Mouse (Mus musculus) forebrain, embryonic 14.5 days (tissue): ENCODE measurements around the gene Setd1a. TPM values are rescaled to one million over a fixed set of nuclear protein-coding genes. Genes with fewer than 3 reads are reported as not detected.

Experiments
- ATAC-seq: fragments of 200-750 bp; cut with Nextera tagmentation; 2 replicates; pipeline ENCODE4 v1.8.0; 2017; ENCODE audit warnings: mild to moderate bottlenecking, moderate library complexity
- DNase-seq: peaks from one replicate; pipeline ENCODE4 v3.0.0-alpha.2; 2015; ENCODE audit warnings: low spot score
- H3K27ac ChIP-seq: fragments of 300-500 bp; sonication (generic); 2 replicates; pipeline ENCODE4 v1.5.1; 2014; ENCODE audit warnings: low read depth, mild to moderate bottlenecking, control low read depth, low read length, moderate library complexity
- H3K27me3 ChIP-seq: fragments of 300-500 bp; sonication (generic); replicated peaks from 2 replicates; pipeline ENCODE4 v1.6.1; 2014; ENCODE audit warnings: low read length, control low read depth, mixed read lengths; ENCODE audit not compliant: control insufficient read depth, insufficient read depth
- H3K36me3 ChIP-seq: fragments of 300-500 bp; sonication (generic); 2 replicates; pipeline ENCODE4 v1.6.1; 2014; ENCODE audit warnings: low read length, control low read depth; ENCODE audit not compliant: control insufficient read depth, insufficient read depth
- H3K4me1 ChIP-seq: fragments of 300-500 bp; sonication (generic); 2 replicates; pipeline ENCODE4 v1.6.1; 2014; ENCODE audit warnings: antibody characterized with exemption, low read length, control low read depth; ENCODE audit not compliant: control insufficient read depth, insufficient read depth
- H3K4me2 ChIP-seq: fragments of 300-500 bp; sonication (generic); 2 replicates; pipeline ENCODE4 v1.6.1; 2014; ENCODE audit warnings: mild to moderate bottlenecking, control low read depth, low read length
- H3K4me3 ChIP-seq: fragments of 300-500 bp; sonication (generic); 2 replicates; pipeline ENCODE4 v1.5.1; 2014; ENCODE audit warnings: low read depth, low read length, control low read depth
- H3K9ac ChIP-seq: fragments of 300-500 bp; sonication (generic); 2 replicates; pipeline ENCODE4 v1.6.1; 2014; ENCODE audit warnings: mild to moderate bottlenecking, low read length, control low read depth, moderate library complexity
- H3K9me3 ChIP-seq: fragments of 300-500 bp; sonication (generic); replicated peaks from 2 replicates; pipeline ENCODE4 v1.6.1; 2016; ENCODE audit warnings: low read length, control low read depth, mixed read lengths; ENCODE audit not compliant: control insufficient read depth
- WGBS: fragments of 180-500 bp; shearing (Covaris S2); extraction: QIAGEN DNeasy Blood & Tissue Kit; methylation state at CpG from one replicate; pipeline ENCODE4 v1.1.7; 2014; 5-methylcytosine and 5-hydroxymethylcytosine counted together
- polyA plus RNA-seq: library from polyadenylated mRNA; unstranded; fragments of >200 nt; fragmentation: Nextera tagmentation; extraction: Ambion mirVana; gene quantifications from 2 replicates; pipeline ENCODE4 v1.2.1, GENCODE M21; 2014

Setd1a gene
- polyA plus RNA-seq, 1 experiment from 2014 or later, result 17.0 TPM

GRCm38 (mm10) chr7:127761026-127761425 is 15.4 kb upstream of the Setd1a start:
- H3K4me3 ChIP-seq, result no peak overlapping the region
- no peak overlapping the region for H3K4me2 ChIP-seq
- no peaks in the 10 kb centered on the region for H3K27me3 ChIP-seq
- no peak overlapping the region for H3K27ac ChIP-seq
- WGBS, result 42% methylated on average over 7 of the region's 7 CpGs
- no peaks in the 10 kb centered on the region for H3K4me1 ChIP-seq
- DNase-seq (peak; percentile 70), ATAC-seq (no peak)
- H3K9ac ChIP-seq, result no peak overlapping the region
- H3K9me3 ChIP-seq, result no peaks in the 10 kb centered on the region
- peaks cover 84% of the 10 kb centered on the region for H3K36me3 ChIP-seq

- Histone ChIP-seq H3K27ac (no peak overlapping the region), H3K4me3 (no peak overlapping the region)
- no peak for ATAC-seq
Observed at GRCm38 (mm10) chr7:127763642-127764041, 12.8 kb upstream of the Setd1a start.

GRCm38 (mm10) chr7:127765756-127766155 is 10.7 kb upstream of the Setd1a start:
- whole genome bisulfite sequencing, result 92% methylated on average over 2 of the region's 2 CpGs
- no peaks in the 10 kb centered on the region for H3K9me3 ChIP-seq
- H3K9ac ChIP-seq, result no peak overlapping the region
- no peak overlapping the region for H3K4me3 ChIP-seq
- H3K4me2 ChIP-seq, result no peak overlapping the region
- no peak for DNase-seq
- H3K27ac ChIP-seq, result no peak overlapping the region
- H3K4me1 ChIP-seq, result peaks cover 18% of the 10 kb centered on the region; the same call in 1 of the 2 replicates
- H3K27me3 ChIP-seq, result no peaks in the 10 kb centered on the region
- ATAC-seq, result no peak
- H3K36me3 ChIP-seq, result peaks cover 65% of the 10 kb centered on the region

More at GRCm38 (mm10) chr7:127763642-127764041, 12.8 kb upstream of the Setd1a start:
- no peaks in the 10 kb centered on the region for H3K27me3 ChIP-seq
- DNase-seq, result no peak
- peaks cover 83% of the 10 kb centered on the region for H3K36me3 ChIP-seq
- H3K4me1 ChIP-seq, result 0 out of 2 replicates have a peak, but pooled peaks cover 1% of the 10 kb centered on the region
- no peak overlapping the region for H3K9ac ChIP-seq
- H3K4me2 ChIP-seq, result no peak overlapping the region
- no peaks in the 10 kb centered on the region for H3K9me3 ChIP-seq
- 94% methylated on average over 4 of the region's 4 CpGs for WGBS

- no peak for DNase-seq
- peaks cover 59% of the 10 kb centered on the region for H3K36me3 ChIP-seq
Observed at GRCm38 (mm10) chr7:127766851-127767609, 9.4 kb upstream of the Setd1a start.

DNA sequence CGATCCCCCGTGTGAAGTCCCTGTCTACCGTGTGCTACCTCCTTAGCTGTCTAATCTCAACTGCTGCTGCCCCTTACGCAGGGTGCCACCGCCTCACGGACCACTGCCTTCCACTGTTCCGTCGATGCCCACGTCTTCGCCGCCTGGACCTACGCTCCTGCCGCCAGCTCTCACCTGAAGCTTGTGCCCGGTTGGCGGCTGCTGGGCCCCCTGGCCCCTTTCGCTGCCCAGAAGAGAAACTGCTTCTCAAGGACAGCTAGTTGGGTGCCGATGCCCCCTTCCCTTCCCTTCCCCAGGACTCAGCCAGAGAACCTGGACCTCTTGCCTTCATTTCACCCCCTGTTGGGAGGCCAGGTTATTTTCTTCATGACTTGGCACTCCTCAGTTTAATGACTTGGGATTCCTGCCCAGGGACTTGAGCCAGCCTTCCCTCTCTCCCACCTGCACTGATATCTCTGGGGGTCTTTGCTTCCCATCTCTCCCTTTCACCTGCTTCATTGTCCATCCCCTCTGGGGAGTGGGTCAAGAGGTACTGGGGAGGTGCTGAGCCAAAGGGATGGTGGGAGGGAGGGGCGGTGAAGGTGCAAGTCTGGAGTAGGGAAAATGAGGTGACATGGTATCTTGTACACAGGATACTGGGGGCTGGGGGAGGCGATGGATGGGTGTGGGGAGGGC is 8.7 kb upstream of the Setd1a start:
- H3K9ac ChIP-seq, result no peak overlapping the region
- H3K27me3 ChIP-seq, result no peaks in the 10 kb centered on the region
- H3K36me3 ChIP-seq, result peaks cover 55% of the 10 kb centered on the region
- ATAC-seq (no peak), DNase-seq (no peak)
- H3K27ac ChIP-seq, result no peak overlapping the region
- no peak overlapping the region for H3K4me3 ChIP-seq
- peaks cover 21% of the 10 kb centered on the region; the same call in 1 of the 2 replicates for H3K4me1 ChIP-seq
- 92% methylated on average over 19 of the region's 19 CpGs for WGBS
- H3K9me3 ChIP-seq, result no peaks in the 10 kb centered on the region
- H3K4me2 ChIP-seq, result no peak overlapping the region

More at GRCm38 (mm10) chr7:127766851-127767609, 9.4 kb upstream of the Setd1a start:
- Histone ChIP-seq H3K4me1 (peaks cover 21% of the 10 kb centered on the region; the same call in 1 of the 2 replicates), H3K4me2 (no peak overlapping the region), H3K4me3 (no peak overlapping the region), H3K27ac (no peak overlapping the region), H3K9ac (no peak overlapping the region), H3K27me3 (no peaks in the 10 kb centered on the region), H3K9me3 (no peaks in the 10 kb centered on the region)
- 82% methylated on average over 17 of the region's 17 CpGs for WGBS
- ATAC-seq, result no peak

DNA sequence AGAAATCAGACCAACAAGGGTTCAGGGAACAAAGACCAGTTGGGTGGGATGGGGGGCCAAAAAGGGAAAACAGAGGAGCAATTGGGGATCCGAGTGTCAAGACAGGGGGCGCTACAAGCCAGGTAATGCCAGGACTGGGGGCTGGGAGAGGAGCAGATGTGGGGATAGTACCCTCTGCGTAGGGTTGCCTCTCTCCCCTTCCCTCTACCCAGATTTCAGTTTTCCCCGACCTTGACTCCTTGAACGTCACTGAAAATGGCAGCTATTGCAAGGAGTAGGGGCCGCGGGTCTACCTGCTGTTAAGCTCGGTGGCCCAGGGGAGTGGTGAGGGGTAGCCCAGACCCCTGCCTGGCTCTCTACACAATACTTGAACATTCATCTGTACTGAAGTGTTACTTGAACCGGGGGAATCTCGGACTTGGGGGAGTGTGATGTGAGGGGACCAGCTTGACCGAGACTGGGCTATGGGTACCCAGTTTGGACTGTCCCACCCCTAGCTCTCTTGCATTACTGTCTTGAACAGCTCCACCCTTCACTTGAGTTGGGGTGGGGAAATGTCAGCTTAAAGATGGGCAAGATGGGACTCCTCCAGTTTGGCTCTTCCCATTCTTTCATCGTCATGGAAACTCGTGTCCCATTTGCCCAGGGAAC is 8.0 kb upstream of the Setd1a start:
- Histone ChIP-seq H3K27ac (no peak overlapping the region), H3K4me3 (no peak overlapping the region), H3K4me2 (peak overlapping the region; percentile 80; the same call in 1 of the 2 replicates), H3K36me3 (peaks cover 50% of the 10 kb centered on the region), H3K4me1 (peaks cover 21% of the 10 kb centered on the region; the same call in 1 of the 2 replicates), H3K27me3 (no peaks in the 10 kb centered on the region), H3K9me3 (no peaks in the 10 kb centered on the region), H3K9ac (no peak overlapping the region)
- no peak; the same call in none of the 2 replicates for ATAC-seq
- no peak for DNase-seq
- WGBS, result 45% methylated on average over 13 of the region's 13 CpGs

DNA sequence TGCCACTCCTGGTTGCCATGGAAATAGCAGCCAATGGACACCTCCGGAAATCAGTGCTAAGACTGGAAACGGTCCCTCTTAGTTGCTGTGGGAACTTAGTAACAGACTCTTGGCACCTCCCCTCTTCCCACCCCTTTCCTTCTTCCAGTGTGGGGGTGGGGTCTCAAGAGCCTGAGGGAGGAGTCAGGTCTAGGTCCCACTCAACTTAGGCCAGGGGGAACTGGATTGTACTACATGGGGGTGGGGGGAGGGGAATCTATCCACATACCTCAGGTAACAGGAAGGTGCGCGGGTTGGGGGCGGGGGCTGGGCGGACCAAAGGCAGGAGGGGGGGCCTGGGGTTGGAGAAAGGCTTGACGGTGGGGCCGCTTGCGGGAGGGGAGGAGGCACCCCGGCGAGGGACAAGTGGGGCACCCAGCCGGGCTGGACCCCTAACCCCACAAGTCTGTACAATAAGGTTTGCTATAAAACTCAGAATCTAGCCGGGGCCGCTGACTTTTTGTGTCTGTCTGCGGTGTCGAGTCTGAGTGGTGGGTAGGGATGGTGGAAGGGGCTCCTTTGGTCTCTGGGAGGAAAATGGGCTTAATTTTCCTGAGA is 7.4 kb upstream of the Setd1a start:
- H3K4me3 ChIP-seq, result peak overlapping the region; percentile 38
- H3K27me3 ChIP-seq, result no peaks in the 10 kb centered on the region
- peaks cover 44% of the 10 kb centered on the region for H3K36me3 ChIP-seq
- H3K9me3 ChIP-seq, result no peaks in the 10 kb centered on the region
- peak overlapping the region; percentile 80 for H3K4me2 ChIP-seq
- peak; percentile 98 for DNase-seq
- ATAC-seq, result peak; percentile 90
- H3K9ac ChIP-seq, result peak overlapping the region; percentile 73; the same call in 1 of the 2 replicates
- peak overlapping the region; percentile 52; the same call in 1 of the 2 replicates for H3K27ac ChIP-seq
- peaks cover 21% of the 10 kb centered on the region; the same call in 1 of the 2 replicates for H3K4me1 ChIP-seq
- WGBS, result 0% methylated on average over 16 of the region's 16 CpGs

DNA sequence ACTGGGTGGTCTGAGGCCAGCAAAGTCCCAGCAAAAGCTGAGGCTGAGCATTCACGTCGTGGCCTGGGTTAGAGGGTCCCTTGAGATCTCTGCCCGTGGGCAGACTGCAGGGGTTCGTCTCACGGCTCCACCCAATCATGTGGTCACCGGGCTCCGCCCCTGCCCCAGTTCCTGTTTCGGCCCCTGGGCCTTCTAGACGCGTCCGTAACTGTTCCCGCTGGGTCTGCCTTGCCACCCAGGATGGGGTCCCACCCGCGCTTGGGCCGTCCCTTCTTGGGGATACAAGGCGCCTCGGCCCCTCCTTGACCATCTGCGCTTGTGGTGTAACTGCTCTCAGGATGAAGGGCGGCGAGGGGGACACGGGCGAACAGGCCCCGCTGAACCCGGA is 6.8 kb upstream of the Setd1a start, which contains the start of gene Orai3:
Gene Orai3, plus strand, starts transcription at position 165 of the 388 bp plus-strand sequence.
- Histone ChIP-seq H3K4me1 (peaks cover 21% of the 10 kb centered on the region; the same call in 1 of the 2 replicates), H3K27ac (peak within 1 kb of the TSS; percentile 52; the same call in 1 of the 2 replicates), H3K9me3 (no peaks in the 10 kb centered on the region), H3K4me3 (peak within 1 kb of the TSS; percentile 38), H3K36me3 (peaks cover 38% of the 10 kb centered on the region), H3K4me2 (peak within 1 kb of the TSS; percentile 80), H3K9ac (peak within 1 kb of the TSS; percentile 73), H3K27me3 (no peaks in the 10 kb centered on the region)
- DNase-seq (peak; percentile 75), ATAC-seq (peak; percentile 75)
- under 1% methylated on average over 24 of the region's 24 CpGs for WGBS
